In the genomic region with DNA sequence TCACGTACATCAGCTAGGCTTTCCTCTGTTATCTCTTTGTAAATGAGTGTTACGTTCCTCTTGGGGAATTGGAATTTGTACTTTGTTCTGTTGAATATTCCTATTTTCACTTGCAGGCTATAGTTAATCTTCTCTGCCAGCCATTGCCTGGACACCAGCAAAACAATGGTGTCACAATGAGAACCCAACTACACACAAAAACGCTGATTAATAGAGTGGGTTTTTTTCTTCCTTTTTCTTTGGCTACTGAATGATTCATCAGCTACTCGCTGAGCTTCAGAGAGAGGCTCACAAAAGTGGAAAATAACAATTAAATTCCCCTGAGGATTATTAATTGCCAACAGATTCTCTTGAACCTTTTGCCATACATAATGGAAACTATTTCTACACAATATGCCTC, we compare ENCODE assay signal across 25 mouse cellular contexts.
DNase-seq lines count a peak whose midpoint lies in the region; ATAC-seq and TF ChIP-seq lines count a peak whose summit lies in the region.
"Had no signal": no experiment of that assay in that cellular context is flagged by ENCODE, and none has a peak within 500 bp of the region (broad histone marks: within the 10 kb centered on the region; RNA-seq: fewer than 3 reads in every experiment).

No protein-coding gene starts in this region.

- no peaks in the 10 kb centered on the region for H3K9me3 ChIP-seq in forebrain, embryonic 14.5 days (replicated peaks; ENCODE audit: control insufficient read depth, low read length)
- no peaks in the 10 kb centered on the region for H3K9me3 ChIP-seq in forebrain, embryonic 10.5 days
- no peaks in the 10 kb centered on the region for H3K9me3 ChIP-seq in hindbrain, embryonic 14.5 days (ENCODE audit: control insufficient read depth, low read length)
- H3K9me3 ChIP-seq in hindbrain, postnatal 0 days (ENCODE audit: low read length): no peaks in the 10 kb centered on the region
- H3K9me3 ChIP-seq in midbrain, embryonic 14.5 days (ENCODE audit: control insufficient read depth, low read length): no peaks in the 10 kb centered on the region
- H3K9me3 ChIP-seq in midbrain, embryonic 13.5 days: no peaks in the 10 kb centered on the region
- H3K9me3 ChIP-seq: embryonic facial prominence, embryonic 10.5 days; embryonic facial prominence, embryonic 12.5 days; forebrain, embryonic 12.5 days; forebrain, embryonic 15.5 days had no signal

- TF ChIP-seq CTCF in hindbrain, postnatal 0 days (IDR thresholded peaks at IDR 0.05; ENCODE audit: low read depth): no peak
- no peak for TF ChIP-seq CTCF in olfactory bulb, adult 2 months (IDR thresholded peaks at IDR 0.05; ENCODE audit: insufficient read depth, low read depth, low read length)
- no peak for TF ChIP-seq CTCF in left cerebral cortex, adult 2 months (IDR thresholded peaks at IDR 0.05)

- H3K4me1 ChIP-seq in forebrain, embryonic 14.5 days (ENCODE audit: control insufficient read depth, insufficient read depth, low read length): no peaks in the 10 kb centered on the region; the same call in 1 of the 2 replicates
- peaks cover 15% of the 10 kb centered on the region for H3K4me1 ChIP-seq in forebrain, embryonic 10.5 days
- 0 out of 2 replicates have a peak, but pooled peaks cover 3% of the 10 kb centered on the region for H3K4me1 ChIP-seq in hindbrain, embryonic 14.5 days (replicated peaks; ENCODE audit: control insufficient read depth, insufficient read depth, low read length)
- H3K4me1 ChIP-seq in hindbrain, postnatal 0 days (ENCODE audit: insufficient read depth, low read length): no peaks in the 10 kb centered on the region
- peaks cover 7% of the 10 kb centered on the region for H3K4me1 ChIP-seq in midbrain, embryonic 14.5 days (ENCODE audit: control insufficient read depth, insufficient read depth, low read length)
- H3K4me1 ChIP-seq in midbrain, embryonic 13.5 days (replicated peaks): no peaks in the 10 kb centered on the region; the same call in 1 of the 2 replicates
- no peaks in the 10 kb centered on the region for H3K4me1 ChIP-seq in olfactory bulb, adult 2 months (ENCODE audit: control insufficient read depth, insufficient read depth, low read length)
- H3K4me1 ChIP-seq: forebrain, embryonic 15.5 days had no signal

- no peak overlapping the region for H3K27ac ChIP-seq in forebrain, embryonic 14.5 days (ENCODE audit: low read depth, low read length)
- H3K27ac ChIP-seq in forebrain, embryonic 10.5 days: no peak overlapping the region
- no peak overlapping the region for H3K27ac ChIP-seq in hindbrain, embryonic 14.5 days
- H3K27ac ChIP-seq in hindbrain, postnatal 0 days: no peak overlapping the region
- 0 out of 2 replicates have a peak overlapping the region, but pooled peaks have one; percentile 15 for H3K27ac ChIP-seq in midbrain, embryonic 14.5 days (replicated peaks; ENCODE audit: low read depth, low read length)
- H3K27ac ChIP-seq in midbrain, embryonic 13.5 days: no peak overlapping the region
- 0 out of 2 replicates have a peak overlapping the region, but pooled peaks have one; percentile 13 for H3K27ac ChIP-seq in olfactory bulb, adult 2 months (ENCODE audit: insufficient read depth, low read depth, low read length)
- H3K27ac ChIP-seq in left cerebral cortex, adult 2 months: no peak overlapping the region
- H3K27ac ChIP-seq: embryonic facial prominence, embryonic 10.5 days; embryonic facial prominence, embryonic 12.5 days; forebrain, embryonic 12.5 days; forebrain, embryonic 15.5 days had no signal

- H3K9ac ChIP-seq in forebrain, embryonic 14.5 days (ENCODE audit: low read length): no peak overlapping the region
- no peak overlapping the region for H3K9ac ChIP-seq in hindbrain, embryonic 14.5 days
- H3K9ac ChIP-seq in hindbrain, postnatal 0 days (replicated peaks; ENCODE audit: low read length): no peak overlapping the region
- no peak overlapping the region for H3K9ac ChIP-seq in midbrain, embryonic 14.5 days (replicated peaks; ENCODE audit: low read length)
- H3K9ac ChIP-seq in midbrain, embryonic 13.5 days (replicated peaks): no peak overlapping the region
- H3K9ac ChIP-seq: embryonic facial prominence, embryonic 12.5 days; forebrain, embryonic 12.5 days; forebrain, embryonic 15.5 days; forebrain, postnatal 0 days had no signal

- DNase-seq in forebrain, embryonic 14.5 days (ENCODE audit: low spot score): peak; percentile 33
- DNase-seq in forebrain, embryonic 10.5 days (ENCODE audit: extremely low spot score, low spot score): no peak
- DNase-seq in hindbrain, embryonic 14.5 days (ENCODE audit: low spot score): peak; percentile 25
- DNase-seq in hindbrain, postnatal 0 days (ENCODE audit: low spot score): no peak
- DNase-seq in midbrain, embryonic 14.5 days: peak; percentile 26
- no peak for DNase-seq in left cerebral cortex, adult 2 months (ENCODE audit: extremely low spot score in 1 of 2, low spot score in 2 of 2)
- DNase-seq: adrenal gland, adult 2 months; adrenal gland, postnatal 10 days; adrenal gland, postnatal 25 days; B cell, adult 2 months; cerebellum, adult 11-12 months; cerebellum, adult 2 months; cerebellum, adult 9-10 months; cerebellum, postnatal 10 days; cerebellum, postnatal 25 days; forebrain, postnatal 0 days had no signal

- no peaks in the 10 kb centered on the region for H3K27me3 ChIP-seq in forebrain, embryonic 14.5 days (replicated peaks; ENCODE audit: control insufficient read depth, insufficient read depth, low read length)
- H3K27me3 ChIP-seq in forebrain, embryonic 10.5 days (ENCODE audit: poor library complexity, severe bottlenecking): no peaks in the 10 kb centered on the region
- H3K27me3 ChIP-seq in hindbrain, embryonic 14.5 days (ENCODE audit: control insufficient read depth, insufficient read depth, low read length): no peaks in the 10 kb centered on the region
- no peaks in the 10 kb centered on the region for H3K27me3 ChIP-seq in hindbrain, postnatal 0 days (ENCODE audit: insufficient read depth, low read length)
- H3K27me3 ChIP-seq in midbrain, embryonic 14.5 days (ENCODE audit: control insufficient read depth, insufficient read depth, low read length): no peaks in the 10 kb centered on the region
- H3K27me3 ChIP-seq in midbrain, embryonic 13.5 days: no peaks in the 10 kb centered on the region
- H3K27me3 ChIP-seq: CH12.LX; embryonic facial prominence, embryonic 12.5 days; forebrain, embryonic 15.5 days had no signal

- no peak overlapping the region for H3K4me2 ChIP-seq in forebrain, embryonic 14.5 days (ENCODE audit: low read length)
- H3K4me2 ChIP-seq in hindbrain, embryonic 14.5 days (replicated peaks): no peak overlapping the region
- H3K4me2 ChIP-seq in hindbrain, postnatal 0 days (ENCODE audit: low read depth, low read length): no peak overlapping the region
- H3K4me2 ChIP-seq in midbrain, embryonic 14.5 days (ENCODE audit: low read length): no peak overlapping the region
- H3K4me2 ChIP-seq in midbrain, embryonic 13.5 days (replicated peaks): no peak overlapping the region
- H3K4me2 ChIP-seq: embryonic facial prominence, embryonic 12.5 days; forebrain, embryonic 12.5 days; forebrain, embryonic 15.5 days had no signal

- WGBS in forebrain, embryonic 14.5 days: 18% methylated on average over 4 of the region's 4 CpGs
- WGBS in forebrain, embryonic 10.5 days: 66% methylated on average over 4 of the region's 4 CpGs
- 28% methylated on average over 4 of the region's 4 CpGs for WGBS in hindbrain, embryonic 14.5 days
- whole genome bisulfite sequencing in hindbrain, postnatal 0 days: 50% methylated on average over 4 of the region's 4 CpGs
- WGBS in midbrain, embryonic 14.5 days: 27% methylated on average over 4 of the region's 4 CpGs
- 35% methylated on average over 4 of the region's 4 CpGs for WGBS in midbrain, embryonic 13.5 days
- WGBS in olfactory bulb, adult 2 months: 20% methylated on average over 4 of the region's 4 CpGs

- H3K36me3 ChIP-seq in forebrain, embryonic 14.5 days (ENCODE audit: control insufficient read depth, insufficient read depth, low read length): no peaks in the 10 kb centered on the region
- no peaks in the 10 kb centered on the region for H3K36me3 ChIP-seq in forebrain, embryonic 10.5 days (replicated peaks)
- no peaks in the 10 kb centered on the region for H3K36me3 ChIP-seq in hindbrain, embryonic 14.5 days (replicated peaks; ENCODE audit: control insufficient read depth, insufficient read depth)
- no peaks in the 10 kb centered on the region for H3K36me3 ChIP-seq in hindbrain, postnatal 0 days (ENCODE audit: insufficient read depth, low read length)
- H3K36me3 ChIP-seq in midbrain, embryonic 14.5 days (ENCODE audit: control insufficient read depth, insufficient read depth, low read length): no peaks in the 10 kb centered on the region
- H3K36me3 ChIP-seq in midbrain, embryonic 13.5 days: no peaks in the 10 kb centered on the region
- H3K36me3 ChIP-seq: embryonic facial prominence, embryonic 10.5 days; embryonic facial prominence, embryonic 12.5 days; forebrain, embryonic 12.5 days; forebrain, embryonic 15.5 days; G1E had no signal

- ATAC-seq in forebrain, embryonic 14.5 days: no peak
- no peak for ATAC-seq in hindbrain, embryonic 14.5 days (ENCODE audit: low FRiP score)
- ATAC-seq in hindbrain, postnatal 0 days: no peak
- no peak for ATAC-seq in midbrain, embryonic 14.5 days (ENCODE audit: low FRiP score, low TSS enrichment)
- no peak for ATAC-seq in midbrain, embryonic 13.5 days
- ATAC-seq: CD4-positive, CD25-positive, alpha-beta regulatory T cell, adult 4 months; forebrain, embryonic 15.5 days; forebrain, postnatal 0 days had no signal

- no peak overlapping the region for H3K4me3 ChIP-seq in forebrain, embryonic 14.5 days (ENCODE audit: low read depth, low read length)
- no peak overlapping the region for H3K4me3 ChIP-seq in forebrain, embryonic 10.5 days
- no peak overlapping the region for H3K4me3 ChIP-seq in hindbrain, embryonic 14.5 days (replicated peaks; ENCODE audit: low read length)
- H3K4me3 ChIP-seq in hindbrain, postnatal 0 days (ENCODE audit: low read length): no peak overlapping the region
- H3K4me3 ChIP-seq in midbrain, embryonic 14.5 days (replicated peaks; ENCODE audit: low read depth, low read length): no peak overlapping the region
- no peak overlapping the region for H3K4me3 ChIP-seq in midbrain, embryonic 13.5 days (replicated peaks)
- no peak overlapping the region for H3K4me3 ChIP-seq in olfactory bulb, adult 2 months (ENCODE audit: insufficient read depth, low read depth, low read length)
- H3K4me3 ChIP-seq in left cerebral cortex, adult 2 months: no peak overlapping the region
- H3K4me3 ChIP-seq: embryonic facial prominence, embryonic 10.5 days; embryonic facial prominence, embryonic 12.5 days; forebrain, embryonic 12.5 days; forebrain, embryonic 15.5 days had no signal

- intact Hi-C loops in left cerebral cortex, adult 2 months (cut with DNase I): no loop called here

- TF ChIP-seq POLR2A in olfactory bulb, adult 2 months (IDR thresholded peaks at IDR 0.05; ENCODE audit: insufficient read depth, low read depth, low read length): no peak

Comparison
In these comparisons a context has a peak if more than half of its experiments do, and no peak if none do; other contexts are left out.
1. DNase-seq: peak in forebrain, embryonic 14.5 days (single experiment), hindbrain, embryonic 14.5 days (single experiment) and midbrain, embryonic 14.5 days (single experiment); none in forebrain, embryonic 10.5 days (single experiment), hindbrain, postnatal 0 days (single experiment) and left cerebral cortex, adult 2 months (0 of 2).
2. H3K27ac ChIP-seq: peak in midbrain, embryonic 14.5 days (single experiment) and olfactory bulb, adult 2 months (single experiment); none in forebrain, embryonic 14.5 days (single experiment), forebrain, embryonic 10.5 days (single experiment), hindbrain, embryonic 14.5 days (single experiment), hindbrain, postnatal 0 days (single experiment), midbrain, embryonic 13.5 days (single experiment) and left cerebral cortex, adult 2 months (single experiment).